Mouse (Mus musculus): ENCODE data around the gene Txnrd1. TPM values are rescaled to one million over a fixed set of nuclear protein-coding genes. Genes with fewer than 3 reads are reported as not detected.

Gene Txnrd1
- polyA plus RNA-seq, 1 experiment from 2014 or later, result 67.9 TPM

- ATAC-seq (ENCODE audit: low read depth) (no peak), DNase-seq (no peak)
- H3K4me1 ChIP-seq (replicated peaks), result peaks cover 10% of the 10 kb centered on the region; the same call in 1 of the 2 replicates
- H3K9ac ChIP-seq, result no peak overlapping the region
- no peaks in the 10 kb centered on the region for H3K36me3 ChIP-seq
- no peak overlapping the region for H3K4me2 ChIP-seq
- no peaks in the 10 kb centered on the region for H3K9me3 ChIP-seq (replicated peaks)
- WGBS (ENCODE audit: insufficient replicate concordance), result 66% methylated on average over 3 of the region's 3 CpGs
- no peak overlapping the region for H3K4me3 ChIP-seq (replicated peaks)
- H3K27me3 ChIP-seq, result no peaks in the 10 kb centered on the region
- H3K27ac ChIP-seq, result peak overlapping the region; percentile 53; the same call in 1 of the 2 replicates
These were observed 29.4 kb upstream of the Txnrd1 start for GRCm38 (mm10) chr10:82804396-82804795.

- Histone ChIP-seq H3K27me3 (no peaks in the 10 kb centered on the region), H3K4me2 (no peak overlapping the region), H3K4me1 (replicated peaks) (peaks cover 10% of the 10 kb centered on the region; the same call in 1 of the 2 replicates), H3K36me3 (no peaks in the 10 kb centered on the region), H3K4me3 (replicated peaks) (no peak overlapping the region), H3K27ac (peak overlapping the region; percentile 53; the same call in 1 of the 2 replicates), H3K9me3 (replicated peaks) (no peaks in the 10 kb centered on the region), H3K9ac (no peak overlapping the region)
- no peak for DNase-seq
- ATAC-seq (ENCODE audit: low read depth), result no peak; the same call in 1 of the 2 replicates
- 63% methylated on average over 6 of the region's 6 CpGs for WGBS (ENCODE audit: insufficient replicate concordance)
These were observed 28.6 kb upstream of the Txnrd1 start for GRCm38 (mm10) chr10:82805111-82805510.

- Histone ChIP-seq H3K9ac (no peak overlapping the region), H3K27ac (peak overlapping the region; percentile 18), H3K4me2 (no peak overlapping the region), H3K4me3 (replicated peaks) (no peak overlapping the region), H3K4me1 (replicated peaks) (peaks cover 10% of the 10 kb centered on the region; the same call in 1 of the 2 replicates), H3K9me3 (replicated peaks) (no peaks in the 10 kb centered on the region), H3K36me3 (no peaks in the 10 kb centered on the region), H3K27me3 (no peaks in the 10 kb centered on the region)
- ATAC-seq (ENCODE audit: low read depth) (0 out of 2 replicates have a peak, but pooled peaks have one; percentile 34), DNase-seq (no peak)
- WGBS (ENCODE audit: insufficient replicate concordance), result 74% methylated on average over 8 of the region's 8 CpGs
These were observed 27.3 kb upstream of the Txnrd1 start for GRCm38 (mm10) chr10:82806414-82806813.

DNA sequence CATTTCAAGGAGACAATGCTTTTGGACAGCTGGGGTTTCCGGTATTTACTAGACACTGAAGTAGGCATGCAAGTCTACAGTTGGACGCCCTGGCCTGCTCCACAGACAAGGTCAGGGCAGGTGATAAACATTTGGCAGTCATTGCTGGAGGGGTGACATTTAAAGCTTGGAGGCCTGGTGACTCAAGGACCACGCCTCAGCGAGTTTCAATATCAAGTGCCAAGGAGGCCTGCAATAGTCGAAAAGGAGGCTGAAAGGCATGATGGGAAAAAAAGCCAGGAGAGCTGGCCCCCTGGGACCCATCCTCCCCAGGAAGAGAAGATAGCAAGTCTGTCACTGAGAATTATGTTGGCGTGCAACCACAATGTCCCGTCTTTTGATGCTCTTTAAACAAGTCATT, 26.5 kb upstream of the Txnrd1 start:
- Histone ChIP-seq H3K4me3 (replicated peaks) (no peak overlapping the region), H3K27me3 (no peaks in the 10 kb centered on the region), H3K9ac (no peak overlapping the region), H3K36me3 (no peaks in the 10 kb centered on the region), H3K27ac (no peak overlapping the region), H3K4me2 (no peak overlapping the region), H3K9me3 (replicated peaks) (no peaks in the 10 kb centered on the region), H3K4me1 (replicated peaks) (peaks cover 13% of the 10 kb centered on the region)
- DNase-seq, result no peak
- ATAC-seq (ENCODE audit: low read depth), result no peak
- WGBS (ENCODE audit: insufficient replicate concordance), result 66% methylated on average over 7 of the region's 7 CpGs

DNA sequence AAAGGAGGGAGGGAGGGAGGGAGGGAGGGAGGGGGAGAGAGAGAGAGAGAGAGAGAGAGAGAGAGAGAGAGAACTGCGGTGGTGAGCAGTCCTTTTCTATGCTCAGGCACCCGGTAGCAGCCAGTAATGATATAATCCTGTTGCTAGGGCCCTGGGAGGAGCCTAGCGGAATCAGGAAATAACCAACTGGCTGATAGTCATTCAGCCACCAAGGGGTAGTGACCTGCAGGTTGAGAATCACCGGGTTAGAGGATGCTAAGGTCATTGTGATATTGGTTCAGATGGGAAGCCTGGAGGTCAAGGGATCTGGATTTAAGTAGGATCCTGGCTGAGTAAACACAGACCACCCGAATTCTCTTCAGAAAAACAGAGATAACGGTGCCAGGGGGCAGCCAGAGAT, 25.6 kb upstream of the Txnrd1 start:
- ATAC-seq (ENCODE audit: low read depth), result no peak
- peaks cover 15% of the 10 kb centered on the region for H3K4me1 ChIP-seq (replicated peaks)
- WGBS (ENCODE audit: insufficient replicate concordance), result 22% methylated on average over 6 of the region's 6 CpGs

GRCm38 (mm10) chr10:82808891-82809290, 24.9 kb upstream of the Txnrd1 start:
- Histone ChIP-seq H3K4me3 (replicated peaks) (no peak overlapping the region), H3K27me3 (peaks cover 4% of the 10 kb centered on the region; the same call in 1 of the 2 replicates), H3K4me2 (no peak overlapping the region), H3K27ac (no peak overlapping the region), H3K36me3 (no peaks in the 10 kb centered on the region), H3K4me1 (replicated peaks) (peaks cover 22% of the 10 kb centered on the region), H3K9ac (no peak overlapping the region), H3K9me3 (replicated peaks) (no peaks in the 10 kb centered on the region)
- 67% methylated on average over 8 of the region's 8 CpGs for WGBS (ENCODE audit: insufficient replicate concordance)
- ATAC-seq (ENCODE audit: low read depth), result no peak
- DNase-seq, result no peak

More for the DNA sequence above, 25.6 kb upstream of the Txnrd1 start:
- H3K4me2 ChIP-seq, result no peak overlapping the region
- H3K27ac ChIP-seq, result no peak overlapping the region
- no peak for DNase-seq
- no peak overlapping the region for H3K9ac ChIP-seq
- H3K36me3 ChIP-seq, result no peaks in the 10 kb centered on the region
- peaks cover 4% of the 10 kb centered on the region; the same call in 1 of the 2 replicates for H3K27me3 ChIP-seq
- no peaks in the 10 kb centered on the region for H3K9me3 ChIP-seq (replicated peaks)
- H3K4me3 ChIP-seq (replicated peaks), result no peak overlapping the region

DNA sequence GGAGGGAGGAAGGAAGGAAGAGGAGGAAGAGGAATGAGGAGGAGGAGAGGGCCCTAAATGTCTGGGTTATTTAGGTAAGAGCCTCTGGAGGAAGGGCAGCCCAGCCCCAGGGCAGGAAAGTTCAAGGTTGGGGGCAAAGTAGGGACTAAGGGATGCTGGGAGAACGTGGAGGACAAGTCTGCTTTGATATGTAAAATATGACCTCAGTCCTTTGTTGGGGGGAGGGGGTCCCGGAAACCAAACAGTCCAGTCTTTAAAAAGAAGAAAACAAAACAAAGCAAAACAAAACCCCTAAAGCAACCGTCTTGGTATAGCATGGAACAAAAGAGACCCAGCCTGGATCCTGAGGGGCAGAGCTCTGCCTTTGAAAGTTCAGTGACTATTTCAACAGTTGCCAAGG, 24.4 kb upstream of the Txnrd1 start:
- H3K4me1 ChIP-seq (replicated peaks), result peaks cover 26% of the 10 kb centered on the region
- H3K27ac ChIP-seq, result no peak overlapping the region
- DNase-seq (no peak), ATAC-seq (ENCODE audit: low read depth) (no peak)
- no peaks in the 10 kb centered on the region for H3K36me3 ChIP-seq
- no peak overlapping the region for H3K9ac ChIP-seq
- no peaks in the 10 kb centered on the region for H3K9me3 ChIP-seq (replicated peaks)
- H3K4me2 ChIP-seq, result no peak overlapping the region
- H3K27me3 ChIP-seq, result peaks cover 4% of the 10 kb centered on the region; the same call in 1 of the 2 replicates
- 35% methylated on average over 3 of the region's 3 CpGs for WGBS (ENCODE audit: insufficient replicate concordance)
- H3K4me3 ChIP-seq (replicated peaks), result no peak overlapping the region

GRCm38 (mm10) chr10:82811855-82812431, 21.8 kb upstream of the Txnrd1 start:
- Histone ChIP-seq H3K27me3 (peaks cover 4% of the 10 kb centered on the region; the same call in 1 of the 2 replicates), H3K4me3 (replicated peaks) (peak overlapping the region; percentile 59), H3K4me2 (peak overlapping the region; percentile 80), H3K4me1 (replicated peaks) (peaks cover 28% of the 10 kb centered on the region), H3K27ac (no peak overlapping the region), H3K36me3 (no peaks in the 10 kb centered on the region), H3K9me3 (replicated peaks) (no peaks in the 10 kb centered on the region), H3K9ac (peak overlapping the region; percentile 62)
- peak; percentile 57 for DNase-seq
- WGBS (ENCODE audit: insufficient replicate concordance), result 3% methylated on average over 42 of the region's 52 CpGs
- peak; percentile 72 for ATAC-seq (ENCODE audit: low read depth)

GRCm38 (mm10) chr10:82814096-82814970, 19.4 kb upstream of the Txnrd1 start:
- Histone ChIP-seq H3K4me1 (replicated peaks) (peaks cover 22% of the 10 kb centered on the region), H3K9me3 (replicated peaks) (no peaks in the 10 kb centered on the region), H3K27ac (peak overlapping the region; percentile 5; the same call in 1 of the 2 replicates), H3K4me2 (peak overlapping the region; percentile 38), H3K9ac (peak overlapping the region; percentile 19; the same call in 1 of the 2 replicates), H3K27me3 (peaks cover 4% of the 10 kb centered on the region; the same call in 1 of the 2 replicates), H3K36me3 (no peaks in the 10 kb centered on the region), H3K4me3 (replicated peaks) (no peak overlapping the region)
- WGBS (ENCODE audit: insufficient replicate concordance), result 20% methylated on average over 19 of the region's 19 CpGs
- ATAC-seq (ENCODE audit: low read depth) (peak; percentile 63), DNase-seq (peak; percentile 55)

- Histone ChIP-seq H3K36me3 (no peaks in the 10 kb centered on the region), H3K9ac (no peak overlapping the region), H3K4me1 (replicated peaks) (peaks cover 22% of the 10 kb centered on the region), H3K27me3 (peaks cover 4% of the 10 kb centered on the region; the same call in 1 of the 2 replicates), H3K9me3 (replicated peaks) (no peaks in the 10 kb centered on the region), H3K4me3 (replicated peaks) (no peak overlapping the region), H3K4me2 (no peak overlapping the region), H3K27ac (no peak overlapping the region)
- DNase-seq (no peak), ATAC-seq (ENCODE audit: low read depth) (no peak)
- WGBS (ENCODE audit: insufficient replicate concordance), result 72% methylated on average over 9 of the region's 9 CpGs
These were observed 17.3 kb upstream of the Txnrd1 start for GRCm38 (mm10) chr10:82816441-82816840.

DNA sequence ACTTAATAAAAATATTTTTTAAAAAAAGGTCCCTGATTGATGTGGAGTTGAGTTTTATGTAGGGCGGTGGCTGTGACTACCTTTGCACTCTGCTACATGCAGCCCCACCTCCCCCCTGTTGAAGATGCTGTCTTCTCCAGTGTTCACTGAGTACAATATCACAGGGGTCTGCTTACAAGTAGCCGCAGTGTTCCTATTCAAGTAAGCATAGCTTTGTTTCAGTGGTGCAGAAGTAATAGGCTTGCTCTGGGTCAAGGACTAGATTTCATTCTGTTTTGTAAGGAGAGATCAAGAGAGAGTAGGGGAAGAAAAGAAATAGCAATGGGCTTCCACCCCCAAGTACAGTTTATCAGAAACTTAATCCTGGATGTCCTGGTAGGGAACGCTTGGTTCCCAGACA, 16.2 kb upstream of the Txnrd1 start:
- Histone ChIP-seq H3K4me1 (replicated peaks) (peaks cover 17% of the 10 kb centered on the region), H3K4me2 (no peak overlapping the region), H3K9ac (no peak overlapping the region), H3K9me3 (replicated peaks) (no peaks in the 10 kb centered on the region), H3K27ac (no peak overlapping the region), H3K4me3 (replicated peaks) (no peak overlapping the region), H3K27me3 (peaks cover 2% of the 10 kb centered on the region; the same call in 1 of the 2 replicates), H3K36me3 (no peaks in the 10 kb centered on the region)
- no peak for ATAC-seq (ENCODE audit: low read depth)
- no peak for DNase-seq
- 83% methylated on average over 3 of the region's 3 CpGs for WGBS (ENCODE audit: insufficient replicate concordance)
